Mouse (Mus musculus) CH12.LX (cell line): Measurements from ENCODE around the gene Sparc. TPM values are rescaled to one million over a fixed set of nuclear protein-coding genes. Genes with fewer than 3 reads are reported as not detected.

Experiments
- DNase-seq: peaks from one replicate; pipeline ENCODE4 v3.0.0-alpha.2; 2013; ENCODE audit errors: extremely low read depth
- H3K27ac ChIP-seq: 2 replicates; pipeline ENCODE4 v1.5.1; 2012; ENCODE audit warnings: low read depth, mild to moderate bottlenecking, control low read depth, moderate library complexity; ENCODE audit not compliant: insufficient read depth
- H3K27me3 ChIP-seq: replicated peaks from 2 replicates; pipeline ENCODE3; 2012; ENCODE audit warnings: inconsistent platforms
- H3K36me3 ChIP-seq, 2 experiments: replicated peaks in 1 of 2; 2 replicates each; pipeline versions ENCODE3 to v1.6.1; 2012; ENCODE audit warnings: inconsistent platforms in 1 of 2, low read length in 1 of 2, mild to moderate bottlenecking in 1 of 2, mixed read lengths in 1 of 2, moderate library complexity in 1 of 2; ENCODE audit not compliant: control insufficient read depth in 1 of 2, insufficient read depth in 1 of 2
- H3K4me1 ChIP-seq, 2 experiments: 2 replicates each; pipeline ENCODE4 v1.6.1; 2012; ENCODE audit warnings: inconsistent platforms in 1 of 2, moderate library complexity in 1 of 2; ENCODE audit not compliant: insufficient read depth in 2 of 2, control insufficient read depth in 1 of 2
- H3K4me2 ChIP-seq: 2 replicates; pipeline ENCODE4 v1.6.1; 2012; ENCODE audit warnings: low read depth, mild to moderate bottlenecking, control low read depth; ENCODE audit not compliant: poor library complexity, insufficient read depth, severe bottlenecking
- H3K4me3 ChIP-seq, 3 experiments: fragments of 150-350 bp in 1 of 3; sonication (generic) in 1 of 3; replicated peaks in 1 of 3; 2 replicates each; pipeline versions ENCODE3 to v1.5.1; 2011 to 2012; ENCODE audit warnings: low read depth in 2 of 3, low read length in 2 of 3, mild to moderate bottlenecking in 2 of 3, moderate library complexity in 2 of 3, control low read depth in 1 of 3, improper control_type of control experiment in 1 of 3, inconsistent platforms in 1 of 3, mixed read lengths in 1 of 3; ENCODE audit not compliant: poor library complexity in 1 of 3
- H3K79me2 ChIP-seq: replicated peaks from 2 replicates; pipeline ENCODE4 v1.6.1; 2012; ENCODE audit warnings: mild to moderate bottlenecking, moderate library complexity; ENCODE audit not compliant: control insufficient read depth, poor library complexity, insufficient read depth, severe bottlenecking; ENCODE audit errors: extremely low read depth
- H3K9ac ChIP-seq: 2 replicates; pipeline ENCODE4 v1.6.1; 2012; ENCODE audit warnings: low read depth, mild to moderate bottlenecking, control low read depth, moderate library complexity; ENCODE audit not compliant: insufficient read depth
- H3K9me3 ChIP-seq: replicated peaks from 2 replicates; pipeline ENCODE3; 2012; ENCODE audit warnings: low read length, inconsistent platforms, mixed read lengths
- BHLHE40 ChIP-seq: IDR thresholded peaks from 2 replicates; pipeline ENCODE4 v1.6.1; 2011; ENCODE audit warnings: mild to moderate bottlenecking, low read depth, low read length, improper control_type of control experiment
- CHD2 ChIP-seq: IDR thresholded peaks from 2 replicates; pipeline ENCODE4 v1.6.1; 2011; ENCODE audit warnings: low read length, improper control_type of control experiment
- CTCF ChIP-seq, 2 experiments: IDR thresholded peaks in 1 of 2; conservative IDR thresholded peaks in 1 of 2; 2 replicates each; pipeline ENCODE4 v1.5.1; 2011 to 2012; ENCODE audit warnings: low read depth in 2 of 2, low read length in 2 of 2, improper control_type of control experiment in 1 of 2, inconsistent platforms in 1 of 2, mild to moderate bottlenecking in 1 of 2, moderate library complexity in 1 of 2
- ELF1 ChIP-seq: IDR thresholded peaks from 2 replicates; pipeline ENCODE4 v1.6.1; 2014; ENCODE audit warnings: low read depth, mild to moderate bottlenecking, inconsistent platforms, low read length, improper control_type of control experiment
- EP300 ChIP-seq: IDR thresholded peaks from 2 replicates; pipeline ENCODE4 v1.6.1; 2011; ENCODE audit warnings: low read length, improper control_type of control experiment
- ETS1 ChIP-seq: conservative IDR thresholded peaks from 2 replicates; pipeline ENCODE4 v1.6.1; 2012; ENCODE audit warnings: low read depth, mild to moderate bottlenecking, inconsistent platforms, low read length, improper control_type of control experiment, moderate library complexity
- GABPA ChIP-seq: IDR thresholded peaks from 2 replicates; pipeline ENCODE4 v1.6.1; 2012; ENCODE audit warnings: low read depth, low read length, improper control_type of control experiment, inconsistent platforms; ENCODE audit not compliant: insufficient replicate concordance
- HCFC1 ChIP-seq: IDR thresholded peaks from 2 replicates; pipeline ENCODE4 v1.6.1; 2012; ENCODE audit warnings: low read depth, mild to moderate bottlenecking, inconsistent platforms, low read length, improper control_type of control experiment
- IRF4 ChIP-seq: IDR thresholded peaks from 2 replicates; pipeline ENCODE4 v1.6.1; 2014; ENCODE audit warnings: low read depth, mild to moderate bottlenecking, inconsistent platforms, low read length, improper control_type of control experiment
- JUN ChIP-seq: IDR thresholded peaks from 2 replicates; pipeline ENCODE4 v1.6.1; 2011; ENCODE audit warnings: low read depth, mild to moderate bottlenecking, low read length, improper control_type of control experiment, moderate library complexity; ENCODE audit not compliant: insufficient read depth
- JUND ChIP-seq: conservative IDR thresholded peaks from 2 replicates; pipeline ENCODE4 v1.6.1; 2011; ENCODE audit warnings: low read depth, low read length, improper control_type of control experiment
- KAT2A ChIP-seq: IDR thresholded peaks from 2 replicates; pipeline ENCODE4 v1.6.1; 2012; ENCODE audit warnings: low read length, improper control_type of control experiment, inconsistent platforms; ENCODE audit not compliant: insufficient replicate concordance
- MAX ChIP-seq: IDR thresholded peaks from 2 replicates; pipeline ENCODE4 v1.6.1; 2011; ENCODE audit warnings: low read length, improper control_type of control experiment
- MAZ ChIP-seq: IDR thresholded peaks from 2 replicates; pipeline ENCODE4 v1.6.1; 2012; ENCODE audit warnings: low read depth, mild to moderate bottlenecking, inconsistent platforms, low read length, improper control_type of control experiment, moderate library complexity
- MEF2A ChIP-seq: IDR thresholded peaks from 2 replicates; pipeline ENCODE4 v1.6.1; 2014; ENCODE audit warnings: low read depth, mild to moderate bottlenecking, inconsistent platforms, low read length, improper control_type of control experiment, borderline replicate concordance
- MXI1 ChIP-seq: IDR thresholded peaks from 2 replicates; pipeline ENCODE4 v1.6.1; 2011; ENCODE audit warnings: mild to moderate bottlenecking, low read depth, low read length, improper control_type of control experiment
- NELFE ChIP-seq: IDR thresholded peaks from 2 replicates; pipeline ENCODE4 v1.6.1; 2011; ENCODE audit warnings: low read depth, low read length, improper control_type of control experiment
- NRF1 ChIP-seq: IDR thresholded peaks from 2 replicates; pipeline ENCODE4 v1.6.1; 2014; ENCODE audit warnings: low read depth, mild to moderate bottlenecking, inconsistent platforms, low read length, improper control_type of control experiment, moderate library complexity
- RAD21 ChIP-seq: IDR thresholded peaks from 2 replicates; pipeline ENCODE4 v1.6.1; 2011; ENCODE audit warnings: low read depth, mild to moderate bottlenecking, low read length, improper control_type of control experiment, moderate library complexity
- RCOR1 ChIP-seq: conservative IDR thresholded peaks from 2 replicates; pipeline ENCODE4 v1.6.1; 2012; ENCODE audit warnings: low read depth, mild to moderate bottlenecking, inconsistent platforms, low read length, improper control_type of control experiment
- SIN3A ChIP-seq: IDR thresholded peaks from 2 replicates; pipeline ENCODE4 v1.6.1; 2012; ENCODE audit warnings: low read length, improper control_type of control experiment, inconsistent platforms
- SMC3 ChIP-seq: IDR thresholded peaks from 2 replicates; pipeline ENCODE4 v1.6.1; 2011; ENCODE audit warnings: low read depth, low read length, improper control_type of control experiment
- USF1 ChIP-seq: IDR thresholded peaks from 2 replicates; pipeline ENCODE4 v1.6.1; 2014; ENCODE audit warnings: low read depth, mild to moderate bottlenecking, inconsistent platforms, low read length, improper control_type of control experiment
- USF2 ChIP-seq: conservative IDR thresholded peaks from 2 replicates; pipeline ENCODE4 v1.6.1; 2011; ENCODE audit warnings: low read depth, low read length, improper control_type of control experiment
- ZC3H11A ChIP-seq: IDR thresholded peaks from 2 replicates; pipeline ENCODE4 v1.6.1; 2012; ENCODE audit warnings: low read depth, mild to moderate bottlenecking, inconsistent platforms, low read length, improper control_type of control experiment
- ZKSCAN1 ChIP-seq: IDR thresholded peaks from 2 replicates; pipeline ENCODE4 v1.6.1; 2012; ENCODE audit warnings: low read depth, inconsistent platforms, low read length, improper control_type of control experiment, borderline replicate concordance
- dilution Hi-C: fragments of 300-500 bp; cut with MboI; formaldehyde crosslinking; loops from 2 replicates; pipeline ENCODE4 v1.14.3; 2020; ENCODE audit warnings: low sequenced_read_pairs; ENCODE audit not compliant: extremely low pct_unique_long_range_greater_than_20kb, extremely low pct_ligation_motif_present
- in situ Hi-C: fragments of 300-500 bp; cut with MboI; formaldehyde crosslinking; loops from 3 replicates; pipeline ENCODE4 v1.14.3; 2019; ENCODE audit warnings: low sequenced_read_pairs, low pct_ligation_motif_present, low pct_unique_long_range_greater_than_20kb, mixed read lengths
- polyA plus RNA-seq: library from polyadenylated mRNA; unstranded; fragments of >175 nt; gene quantifications from 2 replicates; pipeline ENCODE4 v1.2.1, GENCODE M21; 2012; ENCODE audit warnings: low read depth; ENCODE audit not compliant: insufficient read length
- total RNA-seq, 2 experiments: library from RNA; depleted of rRNA; stranded (reverse); fragments of 300-350 nt in 1 of 2; fragments of >200 nt in 1 of 2; gene quantifications; 2 replicates each; pipeline ENCODE4 v1.2.3; 2012 to 2014

The Sparc gene
- total and polyA plus RNA-seq, 3 experiments, result 0.13 to 0.57 TPM; not detected in 1

DNA sequence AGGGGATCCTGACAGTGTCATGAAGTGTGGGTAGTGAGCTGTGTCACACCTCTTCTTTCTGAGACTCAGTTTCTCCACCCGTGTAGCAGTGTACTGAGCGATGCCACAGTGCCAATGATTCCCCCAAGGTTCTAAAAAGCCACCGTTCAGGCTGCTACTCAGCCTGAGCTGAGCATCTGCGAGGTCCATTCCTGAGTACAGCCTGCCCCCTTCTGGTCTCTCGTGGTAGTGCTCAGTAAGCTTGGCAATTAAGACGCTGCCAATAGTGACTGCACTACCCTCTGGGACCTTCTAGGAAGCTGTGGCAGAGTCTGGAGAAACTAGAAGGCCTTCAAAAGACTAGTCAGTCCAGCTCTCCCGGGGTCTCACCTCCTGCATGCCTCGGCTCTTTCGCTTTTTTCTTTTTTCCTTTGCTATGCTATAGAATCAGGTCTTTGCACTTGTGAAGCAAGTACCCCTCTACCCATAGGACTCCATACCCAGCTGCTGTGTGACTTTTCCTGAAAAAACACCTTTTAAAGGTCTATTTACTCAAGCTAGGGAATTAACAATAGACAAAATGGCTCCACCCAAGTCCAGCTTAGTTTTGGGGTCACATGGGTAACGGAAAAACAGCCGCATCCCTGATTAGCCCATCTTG is 36.4 kb downstream of the Sparc start:
- TF ChIP-seq JUND (0 out of 2 replicates have a peak, but pooled peaks have one; percentile 14), USF2 (no peak), MEF2A (no peak), MAX (0 out of 2 replicates have a peak, but pooled peaks have one; percentile 24), ETS1 (no peak), IRF4 (peak; percentile 62), JUN (no peak), SMC3 (peak; percentile 76), NRF1 (0 out of 2 replicates have a peak, but pooled peaks have one; percentile 22), MXI1 (no peak), MAZ (0 out of 2 replicates have a peak, but pooled peaks have one; percentile 22), BHLHE40 (peak; percentile 47; the same call in 1 of the 2 replicates), EP300 (0 out of 2 replicates have a peak, but pooled peaks have one; percentile 18), NELFE (peak; percentile 32), USF1 (peak; percentile 5; the same call in 1 of the 2 replicates), GABPA (no peak), CTCF (conservative IDR thresholded peaks at IDR 0.05 in 1 of 2, IDR thresholded peaks at IDR 0.05 in 1 of 2; ENCODE audit: low read depth in 2 of 2, low read length in 2 of 2) (peak; percentile 83 to 94), CHD2 (no peak), ELF1 (no peak), RAD21 (peak; percentile 88), KAT2A (no peak), RCOR1 (no peak), HCFC1 (0 out of 2 replicates have a peak, but pooled peaks have one; percentile 13), ZC3H11A (peak; percentile 44), ZKSCAN1 (no peak), SIN3A (peak; percentile 66; the same call in 1 of the 2 replicates)
- in situ Hi-C loops (loop anchor here (10.0 to 25.0 kb wide), 3 partner anchors 182 to 499 kb away; partner anchors contain the start of gene Slc36a1), dilution Hi-C loops (no loop called here)
- Histone ChIP-seq H3K4me3 (no peak overlapping the region), H3K9ac (no peak overlapping the region), H3K27me3 (peaks cover 48% of the 10 kb centered on the region), H3K9me3 (peaks cover 7% of the 10 kb centered on the region), H3K4me1 (no peaks in the 10 kb centered on the region), H3K27ac (no peak overlapping the region), H3K79me2 (no peaks in the 10 kb centered on the region), H3K36me3 (no peaks in the 10 kb centered on the region), H3K4me2 (peak overlapping the region; percentile 52; the same call in 1 of the 2 replicates)
- peak; percentile 88 for DNase-seq
